Mouse (Mus musculus) heart, adult 2 months (tissue): ENCODE results near the gene Reep3. TPM values are rescaled to one million over a fixed set of nuclear protein-coding genes. Genes with fewer than 3 reads are reported as not detected.

Source experiments
- DNase-seq, 2 experiments: peaks; one replicate each; pipeline ENCODE4 v3.0.0; 2021
- H3K27ac ChIP-seq: fragments of 200-600 bp; 2 replicates; pipeline ENCODE4 v1.8.1; 2022
- H3K27me3 ChIP-seq: fragments of 200-500 bp; 2 replicates; pipeline ENCODE4 v1.6.1; 2012; ENCODE audit warnings: mild to moderate bottlenecking, low read length, inconsistent platforms, mixed read lengths; ENCODE audit not compliant: control insufficient read depth, insufficient read depth
- H3K36me3 ChIP-seq: fragments of 200-500 bp; 2 replicates; pipeline ENCODE4 v1.6.1; 2012; ENCODE audit warnings: low read length, inconsistent platforms; ENCODE audit not compliant: control insufficient read depth, insufficient read depth
- H3K4me1 ChIP-seq: fragments of 200-500 bp; 2 replicates; pipeline ENCODE4 v1.6.1; 2011; ENCODE audit warnings: low read length; ENCODE audit not compliant: control insufficient read depth, insufficient read depth
- H3K4me3 ChIP-seq: fragments of 200-600 bp; 2 replicates; pipeline ENCODE4 v1.8.1; 2022
- H3K79me2 ChIP-seq: fragments of 200-500 bp; replicated peaks from 2 replicates; pipeline ENCODE4 v1.6.1; 2012; ENCODE audit warnings: mild to moderate bottlenecking, inconsistent platforms, low read length, moderate library complexity, mixed read lengths; ENCODE audit not compliant: control insufficient read depth, insufficient read depth
- H3K9ac ChIP-seq: fragments of 200-500 bp; 2 replicates; pipeline ENCODE4 v1.6.1; 2012; ENCODE audit warnings: low read depth, mild to moderate bottlenecking, control low read depth, inconsistent platforms, low read length, mixed read lengths
- CTCF ChIP-seq: fragments of 200-600 bp; IDR thresholded peaks from 2 replicates; pipeline ENCODE4 v1.8.1; 2022; ENCODE audit warnings: antibody characterized with exemption, mild to moderate bottlenecking, moderate library complexity
- EP300 ChIP-seq: fragments of 200-500 bp; IDR thresholded peaks from 2 replicates; pipeline ENCODE4 v1.6.1; 2011; ENCODE audit warnings: low read depth, low read length, control low read depth; ENCODE audit not compliant: insufficient read depth
- POLR2A ChIP-seq: fragments of 200-500 bp; IDR thresholded peaks from 2 replicates; pipeline ENCODE4 v1.6.1; 2011; ENCODE audit warnings: mild to moderate bottlenecking, low read depth, low read length, control low read depth; ENCODE audit not compliant: insufficient read depth
- WGBS: fragments of 180-500 bp; shearing (Covaris S2); methylation state at CpG from one replicate; pipeline ENCODE4 v1.1.7; 2018; 5-methylcytosine and 5-hydroxymethylcytosine counted together
- intact Hi-C: fragments of 180-260 bp; cut with DNase I; formaldehyde crosslinking; loops from one replicate; pipeline ENCODE4 v1.15.1; 2025
- polyA plus RNA-seq: library from polyadenylated mRNA; depleted of rRNA; stranded (reverse); fragments of >200 nt; gene quantifications from 2 replicates; pipeline ENCODE4 v1.2.3, GENCODE M21; 2012
- total RNA-seq, 2 experiments: library from RNA; stranded (reverse); gene quantifications; 2 replicates each; pipeline ENCODE4 v1.2.3; 2021

Gene Reep3
- total and polyA plus RNA-seq, 3 experiments: 14.9 to 20.2 (median 19.7) TPM

GRCm38 (mm10) chr10:66973274-66973673 lies 123.5 kb downstream of the Reep3 start:
- H3K79me2 ChIP-seq: no peaks in the 10 kb centered on the region
- no peaks in the 10 kb centered on the region for H3K27me3 ChIP-seq
- intact Hi-C loops: no loop called here
- H3K4me3 ChIP-seq: no peak overlapping the region
- TF ChIP-seq POLR2A: no peak
- TF ChIP-seq EP300: no peak
- no peak for TF ChIP-seq CTCF
- WGBS: 83% methylated on average over 2 of the region's 2 CpGs
- H3K36me3 ChIP-seq: peaks cover 5% of the 10 kb centered on the region
- no peak overlapping the region for H3K27ac ChIP-seq
- DNase-seq: no peak
- H3K9ac ChIP-seq: no peak overlapping the region
- H3K4me1 ChIP-seq: 0 out of 2 replicates have a peak, but pooled peaks cover 2% of the 10 kb centered on the region

- intact Hi-C loops: no loop called here
- no peaks in the 10 kb centered on the region for H3K79me2 ChIP-seq
- H3K27me3 ChIP-seq: no peaks in the 10 kb centered on the region
- TF ChIP-seq POLR2A: no peak
- no peak for TF ChIP-seq CTCF
- WGBS: 90% methylated on average over 23 of the region's 23 CpGs
- DNase-seq: no peak
- H3K4me1 ChIP-seq: no peaks in the 10 kb centered on the region
- H3K9ac ChIP-seq: no peak overlapping the region
- H3K27ac ChIP-seq: no peak overlapping the region
- peaks cover 3% of the 10 kb centered on the region; the same call in 1 of the 2 replicates for H3K36me3 ChIP-seq
- H3K4me3 ChIP-seq: no peak overlapping the region
Measured at GRCm38 (mm10) chr10:66970336-66971115, 126.2 kb downstream of the Reep3 start.

GRCm38 (mm10) chr10:66969581-66969980 lies 127.2 kb downstream of the Reep3 start:
- TF ChIP-seq EP300 (no peak), POLR2A (no peak), CTCF (no peak)

GRCm38 (mm10) chr10:66969081-66969480 lies 127.7 kb downstream of the Reep3 start:
- Histone ChIP-seq H3K79me2 (no peaks in the 10 kb centered on the region), H3K27me3 (no peaks in the 10 kb centered on the region), H3K4me1 (no peaks in the 10 kb centered on the region), H3K4me3 (no peak overlapping the region), H3K36me3 (no peaks in the 10 kb centered on the region), H3K9ac (no peak overlapping the region), H3K27ac (no peak overlapping the region)
- intact Hi-C loops: no loop called here
- TF ChIP-seq CTCF (no peak), EP300 (no peak), POLR2A (no peak)
- no peak for DNase-seq
- 77% methylated on average over 5 of the region's 5 CpGs for whole genome bisulfite sequencing

More at GRCm38 (mm10) chr10:66969581-66969980, 127.2 kb downstream of the Reep3 start:
- Histone ChIP-seq H3K9ac (no peak overlapping the region), H3K36me3 (no peaks in the 10 kb centered on the region), H3K27me3 (no peaks in the 10 kb centered on the region), H3K27ac (no peak overlapping the region), H3K79me2 (no peaks in the 10 kb centered on the region), H3K4me1 (no peaks in the 10 kb centered on the region), H3K4me3 (no peak overlapping the region)
- DNase-seq: no peak
- intact Hi-C loops: no loop called here
- WGBS: 86% methylated on average over 2 of the region's 2 CpGs

DNA sequence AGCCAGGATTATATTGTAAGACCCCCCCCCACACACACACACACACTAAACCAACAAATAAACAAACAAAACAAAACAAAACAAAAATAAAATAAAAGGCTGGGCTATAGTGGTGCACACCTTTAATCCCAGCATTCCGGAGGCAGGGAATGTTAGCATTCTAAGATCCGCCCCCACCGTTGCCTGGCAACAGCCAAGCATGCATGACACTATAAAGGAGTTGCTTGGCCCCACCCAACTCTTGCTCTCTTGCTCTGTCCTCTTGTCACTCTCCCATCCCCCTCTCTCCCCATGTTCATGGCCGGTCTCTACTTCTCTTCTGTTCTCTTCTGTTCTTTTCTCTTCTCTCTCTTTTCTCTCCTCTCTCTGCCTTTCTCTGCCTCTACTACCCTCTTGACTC lies 128.2 kb downstream of the Reep3 start:
- H3K79me2 ChIP-seq: no peaks in the 10 kb centered on the region
- no peak overlapping the region for H3K4me3 ChIP-seq
- H3K4me1 ChIP-seq: no peaks in the 10 kb centered on the region
- DNase-seq: no peak
- H3K9ac ChIP-seq: no peak overlapping the region
- intact Hi-C loops: no loop called here
- H3K27me3 ChIP-seq: no peaks in the 10 kb centered on the region
- no peaks in the 10 kb centered on the region for H3K36me3 ChIP-seq
- H3K27ac ChIP-seq: no peak overlapping the region
- TF ChIP-seq EP300 (no peak), CTCF (no peak), POLR2A (no peak)
- 74% methylated on average over 4 of the region's 4 CpGs for WGBS

DNA sequence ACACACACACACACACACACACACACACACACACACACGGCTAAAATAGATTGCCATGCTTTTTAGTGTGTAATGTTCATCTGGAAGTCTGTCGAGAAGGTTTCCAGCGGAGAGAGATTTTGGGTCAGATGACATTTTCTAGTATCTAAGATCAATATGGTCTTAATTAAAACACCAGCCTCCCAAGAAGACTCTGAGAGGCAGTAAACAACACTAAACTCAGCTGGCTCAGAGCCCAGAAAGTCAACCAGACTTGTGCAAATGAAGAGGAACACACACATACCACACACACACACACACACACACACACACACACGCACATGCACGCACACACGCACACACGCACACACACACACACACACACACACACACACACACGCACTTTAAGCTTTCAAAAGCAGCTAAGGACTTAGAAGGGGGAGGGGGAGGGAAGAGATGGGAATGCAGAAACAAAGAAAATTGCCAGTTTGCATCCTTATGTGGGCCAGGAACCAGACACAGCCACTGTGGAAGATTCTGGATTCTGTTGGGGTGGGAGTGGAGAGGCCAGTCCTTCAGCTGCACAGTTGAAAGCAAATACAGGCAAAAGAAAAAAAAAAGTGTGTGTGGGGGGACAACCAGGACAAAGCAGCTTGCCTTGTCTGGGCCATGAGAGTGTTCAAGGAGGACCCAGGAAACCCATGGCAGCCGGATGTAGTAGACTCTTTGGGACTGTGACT lies 130.2 kb downstream of the Reep3 start:
- TF ChIP-seq POLR2A: no peak
- no peak for TF ChIP-seq EP300
- Histone ChIP-seq H3K27ac (no peak overlapping the region), H3K27me3 (no peaks in the 10 kb centered on the region), H3K79me2 (no peaks in the 10 kb centered on the region), H3K4me3 (no peak overlapping the region), H3K36me3 (no peaks in the 10 kb centered on the region), H3K4me1 (no peaks in the 10 kb centered on the region), H3K9ac (no peak overlapping the region)
- 68% methylated on average over 9 of the region's 9 CpGs for WGBS
- intact Hi-C loops: no loop called here
- DNase-seq: no peak
